Mouse (Mus musculus) embryonic fibroblast, embryonic 13.5 days (primary cell): Measurements from ENCODE around the gene Rb1. TPM values are rescaled to one million over a fixed set of nuclear protein-coding genes. Genes with fewer than 3 reads are reported as not detected.

ENCODE experiments used
- H3K27ac ChIP-seq: 2 replicates; pipeline ENCODE4 v1.5.1; 2012; ENCODE audit warnings: low read length, control low read depth, inconsistent platforms; ENCODE audit not compliant: insufficient read depth
- H3K4me1 ChIP-seq: 2 replicates; pipeline ENCODE4 v1.6.1; 2011; ENCODE audit warnings: low read length; ENCODE audit not compliant: control insufficient read depth, insufficient read depth
- H3K4me3 ChIP-seq: 2 replicates; pipeline ENCODE4 v1.5.1; 2011; ENCODE audit warnings: mild to moderate bottlenecking, control low read depth, low read length; ENCODE audit not compliant: insufficient read depth
- CTCF ChIP-seq: IDR thresholded peaks from 2 replicates; pipeline ENCODE4 v1.5.1; 2011; ENCODE audit warnings: mild to moderate bottlenecking, control low read depth, low read length, moderate library complexity, borderline replicate concordance; ENCODE audit not compliant: insufficient read depth
- POLR2A ChIP-seq: IDR thresholded peaks from 2 replicates; pipeline ENCODE4 v1.6.1; 2011; ENCODE audit warnings: low read depth, mild to moderate bottlenecking, control low read depth, low read length, moderate library complexity
- polyA plus RNA-seq: library from polyadenylated mRNA; stranded (reverse); fragments of >200 nt; gene quantifications from 2 replicates; pipeline ENCODE4 v1.2.4, GENCODE M21; 2011; ENCODE audit warnings: low read depth; ENCODE audit not compliant: missing spikeins, insufficient read length

Gene Rb1
- polyA plus RNA-seq, 1 experiment: 16.0 TPM

DNA sequence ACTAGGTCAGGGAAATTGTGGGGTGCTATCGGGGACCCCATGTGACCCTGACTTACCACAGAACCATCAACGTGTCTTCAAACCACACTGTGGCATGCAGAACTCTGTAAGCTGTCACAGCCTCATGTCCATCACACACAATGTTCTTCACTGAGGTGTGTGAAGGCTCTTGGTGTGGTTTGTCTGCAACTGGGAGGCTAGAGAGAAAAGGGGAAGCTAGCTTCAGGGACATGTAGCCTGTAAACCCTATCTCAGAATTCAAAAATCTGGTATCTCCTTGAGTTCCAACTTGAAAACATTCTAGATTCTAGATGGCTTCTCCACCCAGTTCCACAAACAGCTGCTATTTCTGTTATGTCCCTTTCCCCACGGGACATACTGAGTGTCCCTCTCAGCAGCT, 14.0 kb upstream of the Rb1 start:
- Histone ChIP-seq H3K4me3 (no peak overlapping the region), H3K4me1 (no peaks in the 10 kb centered on the region), H3K27ac (no peak overlapping the region)
- TF ChIP-seq CTCF (no peak), POLR2A (no peak)

- Histone ChIP-seq H3K4me1 (no peaks in the 10 kb centered on the region), H3K4me3 (no peak overlapping the region), H3K27ac (no peak overlapping the region)
- TF ChIP-seq CTCF: no peak
- TF ChIP-seq POLR2A: no peak
These were observed 10.9 kb upstream of the Rb1 start for GRCm38 (mm10) chr14:73336316-73337080.

GRCm38 (mm10) chr14:73334926-73335805, 9.5 kb upstream of the Rb1 start:
- Histone ChIP-seq H3K4me1 (no peaks in the 10 kb centered on the region), H3K27ac (no peak overlapping the region), H3K4me3 (no peak overlapping the region)
- no peak for TF ChIP-seq POLR2A
- no peak for TF ChIP-seq CTCF

DNA sequence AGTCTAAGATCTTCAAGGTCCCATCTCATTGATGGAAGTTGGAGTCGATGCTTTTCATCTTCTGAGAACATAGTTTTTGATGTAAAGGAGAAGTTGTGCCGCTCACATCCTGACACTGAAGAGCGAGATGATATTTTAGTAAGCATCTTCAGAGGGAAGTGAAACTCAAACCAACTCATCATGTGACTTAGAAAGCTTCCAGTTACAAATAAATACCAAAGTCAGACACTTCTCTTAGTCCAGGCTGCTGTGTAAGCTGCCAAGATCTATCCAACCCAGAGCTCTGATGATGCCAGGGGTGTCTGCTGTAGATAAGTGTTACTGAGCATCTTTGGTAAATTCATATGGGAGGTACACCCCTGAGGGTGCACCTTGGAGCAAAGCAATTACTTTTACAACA, 8.3 kb upstream of the Rb1 start:
- no peaks in the 10 kb centered on the region for H3K4me1 ChIP-seq
- no peak overlapping the region for H3K4me3 ChIP-seq
- no peak overlapping the region for H3K27ac ChIP-seq
- TF ChIP-seq POLR2A: no peak
- TF ChIP-seq CTCF: no peak

DNA sequence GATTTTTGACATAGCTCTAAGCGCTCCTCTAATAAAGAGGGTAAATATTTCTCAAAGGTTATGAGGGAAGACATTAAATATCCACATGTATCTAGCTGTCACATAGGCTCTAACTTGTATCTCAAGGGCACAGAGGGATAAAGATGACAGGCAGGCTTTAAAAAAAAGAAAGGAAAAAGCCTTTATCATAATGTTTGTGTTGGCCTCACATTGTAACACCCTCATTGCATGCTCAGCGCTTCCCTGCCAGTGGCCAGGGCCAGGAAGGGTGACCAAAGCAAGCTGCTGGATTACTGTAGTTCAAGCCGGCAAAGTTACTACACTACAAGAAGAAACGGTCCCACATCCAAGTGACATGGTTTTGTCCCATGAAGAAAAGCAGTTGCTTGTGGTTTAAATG, 5.8 kb upstream of the Rb1 start:
- H3K4me1 ChIP-seq: peaks cover 7% of the 10 kb centered on the region; the same call in 1 of the 2 replicates
- no peak for TF ChIP-seq POLR2A
- no peak for TF ChIP-seq CTCF
- H3K27ac ChIP-seq: no peak overlapping the region
- no peak overlapping the region for H3K4me3 ChIP-seq

GRCm38 (mm10) chr14:73329871-73330270, 4.2 kb upstream of the Rb1 start:
- no peak for TF ChIP-seq POLR2A
- TF ChIP-seq CTCF: no peak
- no peak overlapping the region for H3K4me3 ChIP-seq
- H3K4me1 ChIP-seq: peaks cover 7% of the 10 kb centered on the region; the same call in 1 of the 2 replicates
- no peak overlapping the region for H3K27ac ChIP-seq

DNA sequence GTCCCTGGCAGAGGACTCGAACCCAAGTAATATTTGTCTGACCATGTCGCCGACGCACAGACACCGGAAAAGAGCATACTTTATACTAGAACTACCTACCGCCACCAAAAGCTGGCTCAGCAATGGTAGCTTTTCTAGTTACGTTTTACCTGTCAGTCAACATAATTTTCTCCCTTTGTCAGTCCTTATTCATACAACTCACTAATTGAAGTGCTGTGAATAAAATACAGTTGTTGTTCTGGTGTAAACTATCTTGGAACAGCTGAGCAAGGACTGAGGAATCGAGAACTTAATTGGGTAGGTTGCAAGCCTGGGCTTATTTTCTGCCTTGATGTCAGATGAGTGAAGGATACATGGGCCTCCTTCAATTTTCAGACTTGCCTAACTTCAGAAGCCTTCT, 889 bp upstream of the Rb1 start:
- peaks cover 7% of the 10 kb centered on the region; the same call in 1 of the 2 replicates for H3K4me1 ChIP-seq
- peak overlapping the region; percentile 49 for H3K4me3 ChIP-seq
- TF ChIP-seq POLR2A (no peak), CTCF (no peak)
- peak overlapping the region; percentile 49 for H3K27ac ChIP-seq

DNA sequence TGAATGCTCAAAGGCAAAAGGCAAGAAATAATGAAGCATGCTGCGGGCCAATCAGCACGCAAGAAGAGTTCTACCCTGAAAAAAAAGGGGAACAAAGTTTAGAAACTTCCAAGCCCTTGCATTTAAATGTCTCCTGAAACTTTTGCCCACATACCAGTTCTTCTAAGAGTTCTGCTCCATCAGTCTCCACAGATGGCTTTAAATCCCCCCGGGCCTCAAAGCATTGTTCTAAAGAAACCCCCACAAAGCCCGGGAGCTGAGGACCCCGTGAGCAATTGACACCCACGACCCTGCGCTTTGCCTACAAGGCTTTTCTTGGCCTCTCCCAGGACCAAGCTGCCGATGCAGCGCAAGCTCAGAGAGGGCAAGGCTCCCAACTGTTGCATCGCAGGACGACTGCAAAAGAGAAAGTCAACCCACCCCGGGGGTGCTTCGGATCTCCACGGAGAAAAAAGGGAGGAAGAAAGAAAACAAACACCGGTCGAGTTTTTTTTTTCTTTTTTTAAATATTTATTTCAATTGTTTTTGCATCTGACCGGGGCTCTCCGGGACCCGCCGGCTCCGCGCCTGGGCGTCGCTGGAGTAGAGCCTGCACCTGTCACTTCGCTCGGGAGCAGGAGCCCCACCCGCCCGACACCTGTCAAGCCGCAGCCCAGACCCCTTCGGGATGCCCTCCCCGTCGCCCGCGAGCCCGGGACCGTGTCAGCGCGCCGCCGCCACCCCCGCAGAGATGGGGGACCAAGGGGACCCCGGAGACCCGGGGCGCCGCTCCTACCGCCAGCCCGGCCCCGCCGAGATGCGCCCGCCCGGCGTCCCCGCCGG, 777 bp downstream of the Rb1 start:
- Histone ChIP-seq H3K4me1 (peaks cover 7% of the 10 kb centered on the region; the same call in 1 of the 2 replicates), H3K4me3 (peak overlapping the region; percentile 54), H3K27ac (no peak overlapping the region)
- TF ChIP-seq CTCF (no peak), POLR2A (no peak)

GRCm38 (mm10) chr14:73323965-73324364, 1.7 kb downstream of the Rb1 start:
- Histone ChIP-seq H3K4me3 (no peak overlapping the region), H3K4me1 (peaks cover 7% of the 10 kb centered on the region; the same call in 1 of the 2 replicates), H3K27ac (no peak overlapping the region)
- no peak for TF ChIP-seq CTCF
- TF ChIP-seq POLR2A: no peak
